Mouse (Mus musculus) CH12.LX (cell line): ENCODE data around the gene Tepp.

ENCODE experiments used
- CTCF ChIP-seq, 2 experiments: IDR thresholded peaks in 1 of 2; conservative IDR thresholded peaks in 1 of 2; 2 replicates each; pipeline ENCODE4 v1.5.1; 2011 to 2012; ENCODE audit warnings: low read depth in 2 of 2, low read length in 2 of 2, improper control_type of control experiment in 1 of 2, inconsistent platforms in 1 of 2, mild to moderate bottlenecking in 1 of 2, moderate library complexity in 1 of 2
- E2F4 ChIP-seq: IDR thresholded peaks from 2 replicates; pipeline ENCODE4 v1.6.1; 2011; ENCODE audit warnings: low read depth, low read length, improper control_type of control experiment; ENCODE audit not compliant: insufficient replicate concordance
- EP300 ChIP-seq: IDR thresholded peaks from 2 replicates; pipeline ENCODE4 v1.6.1; 2011; ENCODE audit warnings: low read length, improper control_type of control experiment
- GABPA ChIP-seq: IDR thresholded peaks from 2 replicates; pipeline ENCODE4 v1.6.1; 2012; ENCODE audit warnings: low read depth, low read length, improper control_type of control experiment, inconsistent platforms; ENCODE audit not compliant: insufficient replicate concordance
- IRF4 ChIP-seq: IDR thresholded peaks from 2 replicates; pipeline ENCODE4 v1.6.1; 2014; ENCODE audit warnings: low read depth, mild to moderate bottlenecking, inconsistent platforms, low read length, improper control_type of control experiment
- MAFK ChIP-seq: IDR thresholded peaks from 2 replicates; pipeline ENCODE4 v1.6.1; 2011; ENCODE audit warnings: low read length, improper control_type of control experiment; ENCODE audit not compliant: insufficient replicate concordance
- MAX ChIP-seq: IDR thresholded peaks from 2 replicates; pipeline ENCODE4 v1.6.1; 2011; ENCODE audit warnings: low read length, improper control_type of control experiment
- POLR2A ChIP-seq: IDR thresholded peaks from 2 replicates; pipeline ENCODE4 v1.6.1; 2011; ENCODE audit warnings: low read depth, mild to moderate bottlenecking, improper control_type of control experiment, low read length
- SMC3 ChIP-seq: IDR thresholded peaks from 2 replicates; pipeline ENCODE4 v1.6.1; 2011; ENCODE audit warnings: low read depth, low read length, improper control_type of control experiment
- TBP ChIP-seq: conservative IDR thresholded peaks from 2 replicates; pipeline ENCODE4 v1.6.1; 2011; ENCODE audit warnings: low read depth, low read length, improper control_type of control experiment
- UBTF ChIP-seq: IDR thresholded peaks from 2 replicates; pipeline ENCODE4 v1.6.1; 2012; ENCODE audit warnings: low read depth, mild to moderate bottlenecking, inconsistent platforms, low read length, improper control_type of control experiment, moderate library complexity
- USF2 ChIP-seq: conservative IDR thresholded peaks from 2 replicates; pipeline ENCODE4 v1.6.1; 2011; ENCODE audit warnings: low read depth, low read length, improper control_type of control experiment
- ZNF384 ChIP-seq: IDR thresholded peaks from 2 replicates; pipeline ENCODE4 v1.6.1; 2012; ENCODE audit warnings: low read depth, low read length, improper control_type of control experiment, inconsistent platforms

DNA sequence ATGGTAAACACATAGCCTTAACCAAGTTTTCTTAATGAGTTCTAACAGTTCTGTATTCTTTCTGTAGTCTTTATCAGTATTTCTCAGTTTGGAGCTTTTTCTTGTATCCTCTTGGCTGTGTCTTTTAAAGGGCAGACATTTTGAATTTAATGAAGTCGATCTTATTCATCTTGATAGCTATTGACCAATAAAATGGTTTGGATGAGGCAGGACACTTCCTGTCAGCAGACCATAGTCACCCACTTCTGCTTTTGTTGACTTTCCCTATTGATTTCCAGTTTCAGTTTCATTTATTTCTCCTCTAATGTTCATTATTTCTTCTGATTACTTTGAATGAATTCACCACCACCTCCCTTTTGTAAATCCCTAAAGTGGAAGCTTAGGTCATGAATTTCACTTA, 25.3 kb downstream of the Tepp start:
- TF ChIP-seq UBTF (no peak), USF2 (no peak), TBP (no peak), POLR2A (no peak), MAX (no peak), EP300 (no peak), E2F4 (no peak), SMC3 (no peak), ZNF384 (no peak), CTCF (conservative IDR thresholded peaks at IDR 0.05 in 1 of 2, IDR thresholded peaks at IDR 0.05 in 1 of 2; ENCODE audit: low read depth in 2 of 2, low read length in 2 of 2) (no peak), IRF4 (no peak), GABPA (no peak), MAFK (no peak)
